Mouse (Mus musculus): Measurements from ENCODE around the gene Akap8.

DNA sequence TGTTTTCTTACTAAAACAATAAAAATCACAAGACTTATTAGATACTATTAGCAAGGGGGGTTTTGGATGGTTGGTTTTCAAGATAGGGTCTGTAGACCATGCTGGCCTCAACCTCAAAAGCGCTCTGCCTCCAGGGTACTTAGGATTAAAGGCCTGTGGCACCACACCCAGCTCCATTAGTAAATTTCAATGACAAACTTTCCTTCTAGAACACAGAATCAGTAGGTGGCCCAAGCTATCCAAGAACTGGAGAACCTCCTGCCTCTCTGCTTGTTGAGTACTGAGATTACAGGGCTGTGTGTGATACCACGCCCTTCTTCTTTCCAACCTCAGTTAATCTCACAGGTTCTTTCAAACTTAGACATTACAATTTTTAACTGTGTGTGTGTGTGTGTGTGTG lies 39.9 kb downstream of the Akap8 start:
- no peak for TF ChIP-seq CTCF (IDR thresholded peaks at IDR 0.05; ENCODE audit: low read depth, low read length)
- no peak for TF ChIP-seq TAL1 (conservative IDR thresholded peaks at IDR 0.05; ENCODE audit: low read depth, low read length)
- TF ChIP-seq GATA1 (IDR thresholded peaks at IDR 0.05; ENCODE audit: borderline replicate concordance, low read length) = no peak
- TF ChIP-seq POLR2AphosphoS5 (IDR thresholded peaks at IDR 0.05; ENCODE audit: insufficient replicate concordance, low read depth, low read length) = no peak

Measured in G1E (cell line).